Mouse (Mus musculus): Measurements from ENCODE around the gene Pfkl.

GRCm38 (mm10) chr10:77995639-77996038 is 14.2 kb downstream of the Pfkl start:
- no peak for TF ChIP-seq CTCF (IDR thresholded peaks at IDR 0.05; ENCODE audit: extremely low read depth, insufficient read depth, insufficient read length, insufficient replicate concordance)
- no peak for TF ChIP-seq POLR2A (IDR thresholded peaks at IDR 0.05; ENCODE audit: low read depth, low read length)
